Mouse (Mus musculus): ENCODE measurements around the gene Galm. TPM values are rescaled to one million over a fixed set of nuclear protein-coding genes. Genes with fewer than 3 reads are reported as not detected.

The Galm gene
- 2.5 TPM for polyA plus RNA-seq (2012; fragmentation: generic; extraction: Trizol)

GRCm38 (mm10) chr17:80127331-80128251 lies at the start of gene Galm:
TSS of gene Galm (plus strand) at chr17:80127471.
- Histone ChIP-seq H3K36me3 (ENCODE audit: control insufficient read depth, insufficient read depth) (no peaks in the 10 kb centered on the region), H3K79me2 (ENCODE audit: control insufficient read depth, insufficient read depth) (no peaks in the 10 kb centered on the region), H3K27me3 (ENCODE audit: control insufficient read depth, insufficient read depth, insufficient read length) (no peaks in the 10 kb centered on the region), H3ac (ENCODE audit: control insufficient read depth, insufficient read length) (no peak within 1 kb of the TSS), H3K4me2 (ENCODE audit: low read depth) (peak within 1 kb of the TSS; percentile 77), H3K4me3 (peak within 1 kb of the TSS; percentile 26)
- no peak for TF ChIP-seq POLR2A (IDR thresholded peaks at IDR 0.05; ENCODE audit: insufficient read length, low read depth)
- no peak for TF ChIP-seq MYOG (IDR thresholded peaks at IDR 0.05; ENCODE audit: control insufficient read depth in 1 of 3, insufficient read depth in 1 of 3, insufficient read length in 2 of 3, low read depth in 2 of 3)
- TF ChIP-seq USF1 (IDR thresholded peaks at IDR 0.05; ENCODE audit: low read depth) = no peak
- TF ChIP-seq TCF3 (IDR thresholded peaks at IDR 0.05; ENCODE audit: insufficient read length, low read depth) = no peak
- no peak for TF ChIP-seq SRF (IDR thresholded peaks at IDR 0.05; ENCODE audit: control insufficient read depth, insufficient read length, low read depth)
- no peak for TF ChIP-seq REST (IDR thresholded peaks at IDR 0.05; ENCODE audit: insufficient read depth, insufficient read length)

- H3K36me3 ChIP-seq (ENCODE audit: control insufficient read depth, insufficient read depth) = no peaks in the 10 kb centered on the region
- H3K27me3 ChIP-seq (ENCODE audit: control insufficient read depth, insufficient read depth, insufficient read length) = no peaks in the 10 kb centered on the region
- H3K4me2 ChIP-seq (ENCODE audit: low read depth) = peak overlapping the region; percentile 21
- H3K4me3 ChIP-seq = no peak overlapping the region
- TF ChIP-seq SRF (IDR thresholded peaks at IDR 0.05; ENCODE audit: control insufficient read depth, insufficient read length, low read depth) (no peak), REST (IDR thresholded peaks at IDR 0.05; ENCODE audit: insufficient read depth, insufficient read length) (no peak), POLR2A (IDR thresholded peaks at IDR 0.05; ENCODE audit: insufficient read length, low read depth) (no peak), MAX (IDR thresholded peaks at IDR 0.05; ENCODE audit: low read depth) (no peak), POLR2AphosphoS2 (IDR thresholded peaks at IDR 0.05; ENCODE audit: insufficient read length, low read depth) (no peak), MYOD1 (IDR thresholded peaks at IDR 0.05; ENCODE audit: control insufficient read depth in 1 of 3, insufficient read length in 2 of 3, low read depth in 2 of 3) (no peak), TCF3 (IDR thresholded peaks at IDR 0.05; ENCODE audit: insufficient read length, low read depth) (no peak), USF1 (IDR thresholded peaks at IDR 0.05; ENCODE audit: low read depth) (no peak), CEBPB (IDR thresholded peaks at IDR 0.05; ENCODE audit: insufficient read depth, poor library complexity, severe bottlenecking) (peak; percentile 58; the same call in 1 of the 2 replicates)
- no peak overlapping the region for H3ac ChIP-seq (ENCODE audit: control insufficient read depth, insufficient read length)
- no peaks in the 10 kb centered on the region for H3K79me2 ChIP-seq (ENCODE audit: control insufficient read depth, insufficient read depth)
These were observed 48.5 kb upstream of the Galm start for GRCm38 (mm10) chr17:80078726-80079125.

DNA sequence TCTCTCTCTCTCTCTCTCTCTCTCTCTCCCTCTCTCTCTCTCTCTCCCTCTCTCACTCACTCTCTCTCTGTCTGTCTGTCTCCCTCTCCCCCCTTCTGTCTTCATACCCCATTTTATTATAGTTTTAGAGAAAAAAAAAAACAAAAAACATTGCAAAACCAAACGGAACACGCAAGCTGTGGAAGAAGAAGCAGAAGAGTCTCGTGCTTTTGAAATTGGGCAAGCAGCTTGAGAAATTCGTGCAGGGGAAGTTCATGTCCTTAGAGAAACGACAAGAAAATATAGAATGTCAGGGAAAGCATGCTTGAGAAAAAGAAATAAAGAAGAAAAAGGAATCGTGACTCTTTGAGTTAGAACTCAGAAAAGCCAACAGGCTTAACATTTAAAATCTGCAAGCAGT lies 44.0 kb upstream of the Galm start:
- TF ChIP-seq MYOG (IDR thresholded peaks at IDR 0.05; ENCODE audit: control insufficient read depth in 1 of 3, insufficient read depth in 1 of 3, insufficient read length in 2 of 3, low read depth in 2 of 3) (no peak), POLR2AphosphoS2 (IDR thresholded peaks at IDR 0.05; ENCODE audit: insufficient read length, low read depth) (no peak)
- H3K36me3 ChIP-seq (ENCODE audit: control insufficient read depth, insufficient read depth) = no peaks in the 10 kb centered on the region
- no peaks in the 10 kb centered on the region for H3K27me3 ChIP-seq (ENCODE audit: control insufficient read depth, insufficient read depth, insufficient read length)
- no peak overlapping the region for H3K4me2 ChIP-seq (ENCODE audit: low read depth)
- no peaks in the 10 kb centered on the region for H3K79me2 ChIP-seq (ENCODE audit: control insufficient read depth, insufficient read depth)
- H3K4me3 ChIP-seq = no peak overlapping the region
- H3ac ChIP-seq (ENCODE audit: control insufficient read depth, insufficient read length) = no peak overlapping the region

GRCm38 (mm10) chr17:80084424-80084823 lies 42.8 kb upstream of the Galm start:
- Histone ChIP-seq H3K27me3 (ENCODE audit: control insufficient read depth, insufficient read depth, insufficient read length) (no peaks in the 10 kb centered on the region), H3K79me2 (ENCODE audit: control insufficient read depth, insufficient read depth) (no peaks in the 10 kb centered on the region), H3K4me2 (ENCODE audit: low read depth) (no peak overlapping the region), H3K36me3 (ENCODE audit: control insufficient read depth, insufficient read depth) (no peaks in the 10 kb centered on the region), H3ac (ENCODE audit: control insufficient read depth, insufficient read length) (no peak overlapping the region), H3K4me3 (no peak overlapping the region)
- TF ChIP-seq MYOG (IDR thresholded peaks at IDR 0.05; ENCODE audit: control insufficient read depth in 1 of 3, insufficient read depth in 1 of 3, insufficient read length in 2 of 3, low read depth in 2 of 3) = no peak
- no peak for TF ChIP-seq TCF3 (IDR thresholded peaks at IDR 0.05; ENCODE audit: insufficient read length, low read depth)
- TF ChIP-seq E2F4 (IDR thresholded peaks at IDR 0.05; ENCODE audit: insufficient read depth) = no peak
- no peak for TF ChIP-seq MAX (IDR thresholded peaks at IDR 0.05; ENCODE audit: low read depth)
- no peak for TF ChIP-seq POLR2AphosphoS2 (IDR thresholded peaks at IDR 0.05; ENCODE audit: insufficient read length, low read depth)
- no peak for TF ChIP-seq MYOD1 (IDR thresholded peaks at IDR 0.05; ENCODE audit: control insufficient read depth in 1 of 3, insufficient read length in 2 of 3, low read depth in 2 of 3)
- no peak for TF ChIP-seq POLR2A (IDR thresholded peaks at IDR 0.05; ENCODE audit: insufficient read length, low read depth)

- Histone ChIP-seq H3K27me3 (ENCODE audit: control insufficient read depth, insufficient read depth, insufficient read length) (no peaks in the 10 kb centered on the region), H3K79me2 (ENCODE audit: control insufficient read depth, insufficient read depth) (no peaks in the 10 kb centered on the region), H3K4me3 (no peak overlapping the region), H3K4me2 (ENCODE audit: low read depth) (no peak overlapping the region), H3K36me3 (ENCODE audit: control insufficient read depth, insufficient read depth) (no peaks in the 10 kb centered on the region), H3ac (ENCODE audit: control insufficient read depth, insufficient read length) (no peak overlapping the region)
- TF ChIP-seq MYOD1 (IDR thresholded peaks at IDR 0.05; ENCODE audit: control insufficient read depth in 1 of 3, insufficient read length in 2 of 3, low read depth in 2 of 3) (no peak), REST (IDR thresholded peaks at IDR 0.05; ENCODE audit: insufficient read depth, insufficient read length) (no peak)
These were observed 40.7 kb upstream of the Galm start for GRCm38 (mm10) chr17:80086591-80086990.
